Mouse (Mus musculus) heart, embryonic 10.5 days (tissue): ENCODE results near the gene Mast1. TPM values are rescaled to one million over a fixed set of nuclear protein-coding genes. Genes with fewer than 3 reads are reported as not detected.

Experiments
- DNase-seq: peaks from one replicate; pipeline ENCODE4 v3.0.0-alpha.2; 2017; ENCODE audit warnings: low spot score
- H3K27ac ChIP-seq: fragments of 300-500 bp; sonication (generic); 2 replicates; pipeline ENCODE4 v1.5.1; 2016; ENCODE audit warnings: mild to moderate bottlenecking
- H3K27me3 ChIP-seq: fragments of 300-500 bp; sonication (generic); 2 replicates; pipeline ENCODE4 v1.6.1; 2016; ENCODE audit warnings: mild to moderate bottlenecking; ENCODE audit not compliant: poor library complexity, insufficient read depth, severe bottlenecking
- H3K36me3 ChIP-seq: fragments of 300-500 bp; sonication (generic); 2 replicates; pipeline ENCODE4 v1.6.1; 2016; ENCODE audit warnings: mild to moderate bottlenecking, moderate library complexity
- H3K4me1 ChIP-seq: fragments of 300-500 bp; sonication (generic); 2 replicates; pipeline ENCODE4 v1.6.1; 2016; ENCODE audit warnings: mild to moderate bottlenecking
- H3K4me3 ChIP-seq: fragments of 300-500 bp; sonication (generic); 2 replicates; pipeline ENCODE4 v1.5.1; 2016; ENCODE audit warnings: mild to moderate bottlenecking, moderate library complexity
- H3K9me3 ChIP-seq: fragments of 300-500 bp; sonication (generic); 2 replicates; pipeline ENCODE4 v1.6.1; 2016; ENCODE audit warnings: mild to moderate bottlenecking, moderate library complexity
- WGBS: fragments of 180-500 bp; shearing (Covaris S2); methylation state at CpG from one replicate; pipeline ENCODE4 v1.1.7; 2016; 5-methylcytosine and 5-hydroxymethylcytosine counted together
- polyA plus RNA-seq: library from polyadenylated mRNA; unstranded; fragments of >200 nt; fragmentation: Nextera tagmentation; extraction: Ambion mirVana; gene quantifications from 2 replicates; pipeline ENCODE4 v1.2.1, GENCODE M21; 2016

The Mast1 gene
- polyA plus RNA-seq, 1 experiment from 2014 or later, result 0.09 TPM

- Histone ChIP-seq H3K27me3 (peaks cover 36% of the 10 kb centered on the region), H3K4me1 (peaks cover 75% of the 10 kb centered on the region), H3K4me3 (peak overlapping the region; percentile 75), H3K9me3 (no peaks in the 10 kb centered on the region), H3K36me3 (peaks cover 24% of the 10 kb centered on the region), H3K27ac (peak overlapping the region; percentile 90)
- peak; percentile 89 for DNase-seq
- under 1% methylated on average over 70 of the region's 70 CpGs for WGBS
Observed at GRCm38 (mm10) chr8:84977435-84978247, 40.5 kb upstream of the Mast1 start.

GRCm38 (mm10) chr8:84976763-84977434 is 39.7 kb upstream of the Mast1 start:
- Histone ChIP-seq H3K27me3 (peaks cover 30% of the 10 kb centered on the region), H3K4me3 (peak overlapping the region; percentile 75), H3K9me3 (no peaks in the 10 kb centered on the region), H3K36me3 (peaks cover 31% of the 10 kb centered on the region), H3K4me1 (peaks cover 67% of the 10 kb centered on the region), H3K27ac (peak overlapping the region; percentile 90)
- DNase-seq, result no peak
- 4% methylated on average over 25 of the region's 25 CpGs for WGBS

GRCm38 (mm10) chr8:84976031-84976762 is 39.0 kb upstream of the Mast1 start:
- Histone ChIP-seq H3K9me3 (no peaks in the 10 kb centered on the region), H3K4me1 (peaks cover 61% of the 10 kb centered on the region), H3K36me3 (peaks cover 38% of the 10 kb centered on the region), H3K27ac (peak overlapping the region; percentile 90), H3K4me3 (peak overlapping the region; percentile 75), H3K27me3 (peaks cover 24% of the 10 kb centered on the region)
- WGBS, result under 1% methylated on average over 57 of the region's 61 CpGs
- peak; percentile 98 for DNase-seq

- H3K36me3 ChIP-seq, result peaks cover 44% of the 10 kb centered on the region
- peak overlapping the region; percentile 75 for H3K4me3 ChIP-seq
- no peak for DNase-seq
- 32% methylated on average over 7 of the region's 7 CpGs for WGBS
- peaks cover 17% of the 10 kb centered on the region for H3K27me3 ChIP-seq
- peak overlapping the region; percentile 90; the same call in 1 of the 2 replicates for H3K27ac ChIP-seq
- H3K9me3 ChIP-seq, result no peaks in the 10 kb centered on the region
- H3K4me1 ChIP-seq, result peaks cover 61% of the 10 kb centered on the region
Observed at GRCm38 (mm10) chr8:84975434-84975833, 38.3 kb upstream of the Mast1 start.

- Histone ChIP-seq H3K27ac (no peak overlapping the region), H3K4me1 (peaks cover 56% of the 10 kb centered on the region), H3K9me3 (no peaks in the 10 kb centered on the region), H3K36me3 (peaks cover 44% of the 10 kb centered on the region), H3K4me3 (no peak overlapping the region), H3K27me3 (peaks cover 12% of the 10 kb centered on the region)
- no peak for DNase-seq
- WGBS, result 79% methylated on average over 8 of the region's 8 CpGs
Observed at GRCm38 (mm10) chr8:84974543-84975142, 37.5 kb upstream of the Mast1 start.

- H3K4me3 ChIP-seq, result no peak overlapping the region
Observed at GRCm38 (mm10) chr8:84973803-84974542, 36.8 kb upstream of the Mast1 start.

GRCm38 (mm10) chr8:84973079-84973478 is 35.9 kb upstream of the Mast1 start:
- no peak overlapping the region for H3K27ac ChIP-seq
- H3K36me3 ChIP-seq, result peaks cover 44% of the 10 kb centered on the region
- H3K4me3 ChIP-seq, result no peak overlapping the region
- DNase-seq, result no peak
- 78% methylated on average over 1 of the region's 1 CpGs for WGBS
- H3K9me3 ChIP-seq, result no peaks in the 10 kb centered on the region
- peaks cover 8% of the 10 kb centered on the region for H3K27me3 ChIP-seq
- peaks cover 47% of the 10 kb centered on the region for H3K4me1 ChIP-seq

More at GRCm38 (mm10) chr8:84973803-84974542, 36.8 kb upstream of the Mast1 start:
- no peaks in the 10 kb centered on the region for H3K9me3 ChIP-seq
- H3K36me3 ChIP-seq, result peaks cover 44% of the 10 kb centered on the region
- 75% methylated on average over 4 of the region's 4 CpGs for WGBS
- H3K27me3 ChIP-seq, result peaks cover 8% of the 10 kb centered on the region
- H3K4me1 ChIP-seq, result peaks cover 49% of the 10 kb centered on the region
- DNase-seq, result no peak
- no peak overlapping the region for H3K27ac ChIP-seq

GRCm38 (mm10) chr8:84970913-84971312 is 33.8 kb upstream of the Mast1 start:
- peaks cover 41% of the 10 kb centered on the region for H3K4me1 ChIP-seq
- H3K36me3 ChIP-seq, result peaks cover 44% of the 10 kb centered on the region
- peak overlapping the region; percentile 83 for H3K4me3 ChIP-seq
- peak; percentile 94 for DNase-seq
- H3K27me3 ChIP-seq, result no peaks in the 10 kb centered on the region
- no peaks in the 10 kb centered on the region for H3K9me3 ChIP-seq
- 35% methylated on average over 5 of the region's 5 CpGs for WGBS
- H3K27ac ChIP-seq, result peak overlapping the region; percentile 97

- H3K27me3 ChIP-seq, result no peaks in the 10 kb centered on the region
- H3K9me3 ChIP-seq, result no peaks in the 10 kb centered on the region
- 14% methylated on average over 21 of the region's 21 CpGs for WGBS
- peaks cover 38% of the 10 kb centered on the region for H3K4me1 ChIP-seq
- DNase-seq, result no peak
- peaks cover 44% of the 10 kb centered on the region for H3K36me3 ChIP-seq
- H3K4me3 ChIP-seq, result peak overlapping the region; percentile 83
- peak overlapping the region; percentile 97 for H3K27ac ChIP-seq
Observed at GRCm38 (mm10) chr8:84970135-84970790, 33.1 kb upstream of the Mast1 start.

- DNase-seq, result peak; percentile 93
- peak within 1 kb of the TSS; percentile 97 for H3K27ac ChIP-seq
- peaks cover 40% of the 10 kb centered on the region for H3K4me1 ChIP-seq
- H3K36me3 ChIP-seq, result peaks cover 39% of the 10 kb centered on the region
- H3K4me3 ChIP-seq, result peak within 1 kb of the TSS; percentile 83
- WGBS, result under 1% methylated on average over 56 of the region's 56 CpGs
- no peaks in the 10 kb centered on the region for H3K9me3 ChIP-seq
- no peaks in the 10 kb centered on the region for H3K27me3 ChIP-seq
Observed at GRCm38 (mm10) chr8:84969241-84970134, 32.3 kb upstream of the Mast1 start, which contains the start of the genes Gm49661, Prdx2 and Rnaseh2a. Gene Gm49661 (minus strand): TSS chr8:84969433. Gene Prdx2 (plus strand): TSS chr8:84969587. Gene Rnaseh2a (minus strand): TSS chr8:84969767.

- Histone ChIP-seq H3K27me3 (no peaks in the 10 kb centered on the region), H3K9me3 (no peaks in the 10 kb centered on the region), H3K27ac (peak overlapping the region; percentile 97), H3K4me1 (peaks cover 40% of the 10 kb centered on the region), H3K4me3 (peak overlapping the region; percentile 83), H3K36me3 (peaks cover 35% of the 10 kb centered on the region)
- WGBS, result 28% methylated on average over 2 of the region's 2 CpGs
- no peak for DNase-seq
Observed at GRCm38 (mm10) chr8:84968650-84969049, 31.5 kb upstream of the Mast1 start.
